Mouse (Mus musculus) embryonic stem cell, embryonic (primary cell): ENCODE measurements around the gene Slc15a1.
"Not testable (repeated sequence)": the region's sequence is repeated elsewhere in the genome, so short reads cannot be mapped to it uniquely, and the experiment has no call there.

Experiments used
- CTCF ChIA-PET, 4 experiments: fragments of 300-600 bp in 2 of 4; fragments of 350-600 bp in 2 of 4; sonication (Branson Sonifier 250); formaldehyde crosslinking; loops; one replicate each; lab custom pipeline; 2022; ENCODE audit warnings: inconsistent platforms in 2 of 4; lab: Charles Lee
- POLR2A ChIA-PET, 4 experiments: fragments of 300-600 bp in 2 of 4; fragments of 350-600 bp in 2 of 4; sonication (Branson Sonifier 250); formaldehyde crosslinking; loops; one replicate each; lab custom pipeline; 2022; ENCODE audit warnings: antibody characterized with exemption in 4 of 4, inconsistent platforms in 1 of 4; lab: Charles Lee

Gene Slc15a1

DNA sequence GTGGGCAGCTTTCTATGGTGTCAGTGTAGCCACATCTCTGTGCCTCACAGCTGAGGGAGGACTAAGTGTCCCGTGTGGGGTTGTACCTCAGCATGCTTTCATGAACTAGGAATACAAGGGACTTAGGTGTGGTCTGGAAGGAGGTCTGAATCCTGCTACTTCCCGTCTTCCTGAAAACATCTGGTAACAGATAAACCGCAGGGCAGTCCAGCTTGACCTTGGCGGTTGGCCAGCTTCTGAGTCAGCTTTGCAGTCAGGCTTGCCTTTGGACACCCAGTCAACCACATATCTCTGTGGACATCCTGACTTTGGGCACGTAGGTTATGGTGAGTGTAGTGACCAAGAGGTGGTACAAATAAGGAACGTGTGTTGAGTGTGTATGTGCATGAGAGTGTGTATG is 68.0 kb downstream of the Slc15a1 start:
- CTCF ChIA-PET, result interaction anchor here in 1 of 4 experiments (0.7 kb wide), 1 partner anchor 9 kb away, joined by 3 read pairs; no protein-coding TSS in a partner anchor
- POLR2A ChIA-PET, result interaction anchor here in 1 of 4 experiments (0.9 kb wide), 1 partner anchor 57 kb away, joined by 3 read pairs; the partner anchor contains the start of gene Stk24

DNA sequence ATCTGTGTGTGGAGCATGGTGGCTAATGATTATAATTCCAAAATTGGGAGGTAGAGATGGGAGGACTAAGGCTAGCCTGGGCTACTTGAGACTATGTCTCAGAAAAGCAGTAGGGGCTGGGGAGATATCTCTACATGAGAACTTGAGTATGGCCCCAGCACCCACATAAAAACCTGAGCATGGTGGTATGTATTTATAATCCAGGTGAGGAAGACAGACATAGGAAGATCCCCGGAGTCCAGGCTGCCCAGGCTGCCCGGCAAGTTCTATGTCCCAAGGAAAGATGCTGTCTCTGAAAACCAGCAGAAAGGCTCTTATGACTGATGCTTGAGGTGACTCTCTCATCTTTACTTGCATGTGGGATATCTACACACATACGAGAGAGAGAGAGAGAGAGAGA is 68.6 kb downstream of the Slc15a1 start:
- CTCF ChIA-PET, result interaction anchor here in 1 of 4 experiments (0.7 to 1.5 kb wide), 2 partner anchors 8 to 10 kb away, joined by 3 read pairs; no protein-coding TSS in a partner anchor
- POLR2A ChIA-PET, result interaction anchor here in 1 of 4 experiments (0.9 to 1.0 kb wide), 2 partner anchors 36 to 57 kb away, joined by 3 to 4 read pairs; partner anchors contain the start of gene Stk24

DNA sequence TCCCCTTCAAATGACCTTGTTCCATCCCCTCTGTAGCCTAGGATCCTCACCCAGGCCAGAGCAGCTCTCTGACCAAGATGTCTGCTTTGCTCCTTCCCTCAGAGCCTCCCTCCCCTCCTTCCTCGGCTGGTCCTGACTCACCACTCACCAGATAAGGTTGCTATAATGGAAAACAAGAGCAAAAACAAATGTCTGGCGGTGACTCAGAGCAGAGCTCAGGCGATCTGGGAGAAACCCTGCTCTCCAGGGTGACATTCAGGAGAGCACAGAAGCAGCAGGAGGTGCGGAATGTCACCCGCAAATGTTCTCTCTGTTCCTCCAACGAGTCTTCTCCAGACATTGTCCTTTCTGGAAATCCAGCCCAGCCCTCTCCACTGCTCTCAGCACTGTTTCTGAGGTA is 69.3 kb downstream of the Slc15a1 start:
- ChIA-PET CTCF (interaction anchor here in 2 of 4 experiments (0.6 to 1.5 kb wide), 2 partner anchors 9 to 66 kb away, joined by 3 read pairs; no protein-coding TSS in a partner anchor), POLR2A (interaction anchor here in 2 of 4 experiments (0.7 to 1.0 kb wide), 3 partner anchors 36 to 495 kb away, joined by 3 to 4 read pairs (median 3); no protein-coding TSS in a partner anchor)

DNA sequence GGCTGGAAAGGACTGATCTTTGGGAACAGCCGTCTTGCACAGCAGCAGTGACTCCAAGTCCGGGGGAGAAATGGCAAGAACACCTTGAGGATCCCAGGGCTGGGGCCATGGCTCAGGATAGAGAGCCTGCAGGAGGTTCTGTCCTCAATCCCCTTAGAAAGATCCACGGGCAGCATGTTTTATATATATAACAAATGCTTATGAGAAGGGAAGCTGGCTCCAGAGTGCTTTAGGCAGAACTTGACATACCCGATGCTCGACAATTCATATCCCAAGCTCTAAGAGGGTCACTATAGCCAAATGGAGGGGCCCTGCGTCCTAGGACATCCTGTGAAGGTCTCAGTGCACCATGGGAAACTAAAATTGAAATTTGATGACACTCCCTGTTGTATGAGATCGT is 73.8 kb downstream of the Slc15a1 start:
- POLR2A ChIA-PET, result interaction anchor here in 1 of 4 experiments (1.2 kb wide), 1 partner anchor 156 kb away, joined by 3 read pairs; no protein-coding TSS in a partner anchor
- CTCF ChIA-PET, result no interaction called here

DNA sequence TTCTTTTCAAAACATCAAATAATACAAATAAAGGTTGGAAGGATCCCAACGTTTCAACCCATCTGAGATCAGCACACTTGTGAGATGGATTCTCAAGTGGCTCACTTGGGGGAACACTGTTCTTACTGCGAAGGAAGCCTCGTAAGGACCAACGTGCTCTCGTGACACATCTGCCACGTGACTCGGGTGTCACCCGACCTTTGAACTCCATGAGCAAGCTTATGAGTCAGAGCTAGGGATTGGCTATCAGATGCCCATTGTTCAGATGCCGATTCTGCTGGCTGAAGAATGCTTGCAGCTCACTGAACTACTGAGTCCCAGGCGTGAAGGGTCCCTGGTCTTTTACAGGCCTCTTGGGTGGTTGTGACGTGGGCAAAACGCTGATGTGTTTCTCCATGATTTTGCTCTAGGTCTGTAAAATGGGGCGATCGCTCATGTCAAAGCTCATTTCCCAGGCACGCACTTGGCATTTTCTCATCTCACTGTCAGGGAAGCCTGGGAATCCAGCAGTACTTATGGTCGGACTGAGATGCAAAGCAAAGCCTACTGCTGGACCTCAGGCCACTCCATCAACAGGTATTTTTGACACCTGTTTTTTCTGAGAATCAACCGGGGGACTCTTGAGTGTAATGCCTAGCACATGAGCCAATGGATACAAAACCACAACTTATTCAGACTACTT is 75.1 kb downstream of the Slc15a1 start:
- ChIA-PET POLR2A (interaction anchor here in 1 of 4 experiments (0.7 to 1.6 kb wide), 3 partner anchors 10 to 62 kb away, joined by 3 to 4 read pairs (median 4); no protein-coding TSS in a partner anchor), CTCF (interaction anchor here in 2 of 4 experiments (0.5 to 1.0 kb wide), 3 partner anchors 17 to 326 kb away, joined by 3 to 5 read pairs (median 4); no protein-coding TSS in a partner anchor)

DNA sequence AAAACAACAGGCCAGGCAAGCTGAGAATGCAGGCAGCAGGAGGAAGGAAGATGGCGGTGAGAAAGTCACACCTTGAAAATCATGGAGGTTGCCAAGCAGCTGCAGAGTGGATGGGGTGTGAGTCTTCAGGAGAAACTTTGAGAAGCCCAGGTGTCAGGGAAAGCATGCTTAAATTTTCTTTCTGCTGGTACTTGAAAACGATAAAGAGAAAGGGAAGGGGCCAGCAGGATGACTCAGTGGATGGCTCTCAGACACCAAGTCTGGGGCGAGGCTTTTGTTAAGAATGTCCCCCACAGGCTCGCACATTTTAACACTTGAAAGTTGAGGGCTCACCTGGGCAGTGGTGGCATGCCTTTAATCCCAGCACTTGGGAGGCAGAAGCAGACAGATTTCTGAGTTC is 76.9 kb downstream of the Slc15a1 start:
- POLR2A ChIA-PET, result interaction anchor here in 1 of 4 experiments (0.5 to 0.7 kb wide), 3 partner anchors 27 to 1044 kb away, joined by 3 to 6 read pairs (median 4); no protein-coding TSS in a partner anchor
- CTCF ChIA-PET, result interaction anchor here in 3 of 4 experiments (0.6 to 1.4 kb wide), 6 partner anchors 12 to 348 kb away, joined by 3 to 4 read pairs (median 3); no protein-coding TSS in a partner anchor

DNA sequence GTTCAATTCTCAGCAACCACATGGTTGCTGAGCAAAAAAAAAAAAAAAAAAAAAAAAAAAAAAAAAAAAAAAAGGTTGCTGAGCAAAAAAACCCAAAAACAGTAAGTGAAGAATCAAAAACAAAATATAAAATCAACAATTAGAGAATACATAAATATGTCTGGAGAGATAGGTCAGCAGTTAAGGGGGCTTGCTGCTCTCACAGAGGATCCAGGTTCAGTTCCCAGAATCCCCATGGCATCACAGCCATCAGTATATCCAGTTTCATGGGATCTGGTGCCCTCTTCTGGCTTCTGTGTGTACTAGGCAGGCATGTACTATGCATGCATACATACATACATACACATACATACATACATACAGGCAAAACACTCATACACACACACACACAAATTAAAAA is 78.3 kb downstream of the Slc15a1 start:
- CTCF ChIA-PET, result interaction anchor here in 2 of 4 experiments (0.6 to 1.4 kb wide), 4 partner anchors 14 to 167 kb away, joined by 3 to 4 read pairs (median 4); no protein-coding TSS in a partner anchor
- POLR2A ChIA-PET, result no interaction called here

DNA sequence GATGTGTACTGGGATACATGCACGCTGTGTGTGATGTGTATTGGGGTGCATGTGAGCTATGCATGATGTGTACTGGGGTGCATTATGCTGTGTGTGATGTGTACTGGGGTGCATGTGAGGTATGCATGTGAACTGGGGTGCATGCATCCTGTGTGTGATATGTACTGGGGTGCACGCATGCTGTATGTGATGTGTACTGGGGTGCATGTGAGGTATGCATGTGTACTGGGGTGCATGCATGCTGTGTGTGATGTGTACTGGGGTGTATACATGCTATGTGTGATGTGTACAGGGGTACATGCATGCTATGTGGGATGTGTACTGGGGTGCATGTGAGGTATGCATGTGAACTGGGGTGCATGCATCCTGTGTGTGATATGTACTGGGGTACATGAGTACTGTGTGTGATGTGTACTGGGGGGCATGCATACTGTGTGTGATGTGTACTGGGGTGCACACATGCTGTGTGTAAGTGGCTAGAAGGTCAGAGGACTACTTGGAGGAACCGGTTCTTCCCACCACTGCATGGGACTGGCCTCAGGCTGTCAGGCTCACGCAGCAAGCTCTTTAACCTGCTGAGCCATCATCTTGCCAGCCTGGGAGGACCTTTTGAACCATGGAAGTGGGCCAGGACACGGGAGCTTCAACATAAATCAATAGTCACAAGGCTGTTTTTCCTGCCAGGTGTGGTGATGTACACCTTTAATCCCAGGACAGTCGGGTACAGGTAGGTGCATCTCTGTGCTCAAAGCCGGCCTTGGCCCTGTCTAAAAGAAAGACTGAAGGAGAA is 79.9 kb downstream of the Slc15a1 start:
- CTCF ChIA-PET, result interaction anchor here in 2 of 4 experiments (0.7 to 1.1 kb wide), 3 partner anchors 207 to 879 kb away, joined by 3 to 4 read pairs (median 4); no protein-coding TSS in a partner anchor

DNA sequence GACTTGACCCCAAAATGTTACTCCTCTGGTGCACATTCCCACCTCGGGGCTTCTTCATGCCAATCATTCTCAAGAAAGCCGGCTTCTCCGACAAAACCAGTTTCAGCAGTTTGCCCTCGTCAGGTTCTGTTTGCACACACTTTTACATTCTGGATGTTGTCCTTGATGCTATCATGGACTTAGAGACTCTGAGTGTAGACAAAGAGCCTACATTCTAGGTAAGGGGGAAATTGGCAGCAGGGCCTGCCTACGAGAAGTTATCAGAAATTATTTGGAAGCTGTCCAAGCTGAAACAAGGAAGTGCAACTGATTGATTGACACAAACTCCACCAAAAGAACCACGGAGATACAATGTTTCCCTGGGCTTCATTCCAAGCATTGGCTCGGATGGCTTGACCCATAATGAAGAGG is 81.7 kb downstream of the Slc15a1 start:
- POLR2A ChIA-PET, result interaction anchor here in 1 of 4 experiments (1.2 kb wide), 1 partner anchor 140 kb away, joined by 3 read pairs; no protein-coding TSS in a partner anchor
- CTCF ChIA-PET, result no interaction called here

More for the DNA sequence above, 79.9 kb downstream of the Slc15a1 start:
- POLR2A ChIA-PET, result interaction anchor here in 1 of 4 experiments (1.2 kb wide), 1 partner anchor 25 kb away, joined by 3 read pairs; no protein-coding TSS in a partner anchor

DNA sequence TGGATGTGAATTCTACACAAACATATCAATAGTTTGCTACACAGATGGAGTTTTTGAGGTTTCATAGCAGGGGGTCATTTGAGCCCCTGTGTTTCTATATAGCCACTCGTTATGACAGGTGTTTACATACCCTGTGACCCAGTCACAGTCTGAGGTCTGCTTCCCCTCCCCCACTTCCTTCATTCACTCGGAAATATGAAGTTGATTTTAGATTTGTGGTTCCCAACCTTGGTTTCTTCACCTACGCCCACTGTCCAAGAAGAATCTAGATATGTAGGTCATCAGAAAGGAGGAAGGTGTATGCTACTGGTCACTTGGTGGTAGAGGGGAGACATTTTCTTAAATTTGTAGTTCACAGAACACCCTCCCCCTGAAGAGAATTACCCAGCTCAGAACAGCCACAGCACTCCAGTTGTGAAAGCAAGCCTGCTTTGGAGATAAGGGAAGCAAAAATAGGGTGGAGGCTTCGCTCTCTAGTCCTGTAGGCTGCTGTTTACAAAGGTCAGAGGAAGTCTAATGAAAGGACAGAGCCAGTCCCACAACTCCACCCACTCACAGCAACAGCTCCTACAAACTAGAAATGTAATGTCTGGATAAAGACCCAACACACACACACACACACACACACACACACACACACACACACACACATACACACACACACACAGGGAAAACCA is 82.2 kb downstream of the Slc15a1 start:
- POLR2A ChIA-PET, result interaction anchor here in 2 of 4 experiments (0.6 to 1.2 kb wide), 3 partner anchors 140 to 177 kb away, joined by 3 read pairs; no protein-coding TSS in a partner anchor

DNA sequence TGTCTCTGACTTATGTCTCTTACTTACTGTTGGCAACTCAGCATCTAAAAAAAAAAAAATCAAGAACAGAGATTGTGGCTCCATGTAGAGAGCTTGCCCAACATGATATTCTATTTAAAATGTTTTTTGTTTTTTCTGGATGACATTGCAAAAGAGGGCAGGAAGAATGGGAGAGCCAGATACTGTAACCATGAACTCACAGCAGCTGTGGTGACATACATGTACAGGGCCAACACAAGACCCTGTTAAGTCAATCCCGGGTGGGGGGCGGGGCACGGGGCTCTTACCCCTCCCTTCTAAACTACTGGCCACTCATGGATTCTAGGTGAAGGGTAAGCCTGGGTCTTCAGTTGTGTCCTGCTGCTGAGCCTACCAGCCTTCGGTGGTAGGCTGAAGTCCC is 83.1 kb downstream of the Slc15a1 start:
- POLR2A ChIA-PET, result interaction anchor here in 1 of 4 experiments (0.5 kb wide), 1 partner anchor 239 kb away, joined by 3 read pairs; no protein-coding TSS in a partner anchor

More for the DNA sequence above, 82.2 kb downstream of the Slc15a1 start:
- CTCF ChIA-PET, result interaction anchor here in 1 of 4 experiments (0.6 kb wide), 1 partner anchor 21 kb away, joined by 3 read pairs; no protein-coding TSS in a partner anchor

DNA sequence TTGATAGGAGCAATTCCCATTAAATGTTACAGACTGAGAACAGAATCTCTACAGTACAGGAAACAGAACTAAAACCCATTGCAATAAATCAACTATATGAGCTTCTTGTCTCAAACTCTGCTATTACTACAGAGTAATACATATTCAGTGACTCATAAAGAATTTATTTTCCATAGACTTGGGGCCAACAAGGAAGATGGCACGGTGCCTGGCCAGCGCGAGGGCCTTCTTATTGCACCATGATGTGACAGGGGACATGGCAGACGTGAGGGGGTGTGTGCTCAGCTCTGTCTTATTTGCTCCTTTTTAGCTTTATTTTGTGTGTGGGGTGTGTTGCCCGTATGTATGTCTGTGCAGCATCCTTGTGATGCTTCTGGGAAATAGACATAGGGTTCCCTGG is 87.5 kb downstream of the Slc15a1 start:
- ChIA-PET POLR2A (interaction anchor here in 1 of 4 experiments (1.1 kb wide), 1 partner anchor 37 kb away, joined by 3 read pairs; no protein-coding TSS in a partner anchor), CTCF (no interaction called here)

More for the DNA sequence above, 83.1 kb downstream of the Slc15a1 start:
- CTCF ChIA-PET, result interaction anchor here in 1 of 4 experiments (0.7 kb wide), 1 partner anchor 162 kb away, joined by 3 read pairs; no protein-coding TSS in a partner anchor

DNA sequence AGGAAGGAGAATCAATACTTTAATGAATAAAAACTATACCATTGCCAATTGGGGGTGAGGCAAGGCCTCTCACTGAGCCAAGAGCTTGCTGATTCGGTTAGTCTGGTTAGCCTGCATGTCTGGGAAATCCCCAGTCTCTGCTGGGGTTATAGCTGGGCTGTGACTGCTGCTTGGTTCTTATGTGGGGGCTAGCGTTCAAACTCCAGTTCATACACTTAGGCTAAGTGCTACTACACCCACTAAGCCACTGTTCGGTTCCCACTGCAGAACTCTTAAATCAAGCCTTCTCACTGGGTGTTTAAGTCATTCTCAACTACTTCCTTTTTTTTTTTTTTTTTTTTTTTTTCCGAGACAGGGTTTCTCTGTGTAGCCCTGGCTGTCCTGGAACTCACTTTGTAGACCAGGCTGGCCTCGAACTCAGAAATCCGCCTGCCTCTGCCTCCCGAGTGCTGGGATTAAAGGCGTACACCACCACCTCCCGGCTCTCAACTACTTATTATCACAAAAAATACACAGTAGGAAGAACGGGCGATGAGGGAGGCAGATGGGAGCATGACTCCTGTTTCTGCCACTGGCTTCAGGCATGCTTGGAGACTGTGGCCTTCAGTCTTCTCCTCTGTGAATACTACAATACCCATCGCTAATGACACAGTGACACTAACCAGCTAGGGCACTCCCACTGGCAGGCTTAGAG is 88.3 kb downstream of the Slc15a1 start:
- POLR2A ChIA-PET, result no interaction called here
- CTCF ChIA-PET, result no interaction called here

DNA sequence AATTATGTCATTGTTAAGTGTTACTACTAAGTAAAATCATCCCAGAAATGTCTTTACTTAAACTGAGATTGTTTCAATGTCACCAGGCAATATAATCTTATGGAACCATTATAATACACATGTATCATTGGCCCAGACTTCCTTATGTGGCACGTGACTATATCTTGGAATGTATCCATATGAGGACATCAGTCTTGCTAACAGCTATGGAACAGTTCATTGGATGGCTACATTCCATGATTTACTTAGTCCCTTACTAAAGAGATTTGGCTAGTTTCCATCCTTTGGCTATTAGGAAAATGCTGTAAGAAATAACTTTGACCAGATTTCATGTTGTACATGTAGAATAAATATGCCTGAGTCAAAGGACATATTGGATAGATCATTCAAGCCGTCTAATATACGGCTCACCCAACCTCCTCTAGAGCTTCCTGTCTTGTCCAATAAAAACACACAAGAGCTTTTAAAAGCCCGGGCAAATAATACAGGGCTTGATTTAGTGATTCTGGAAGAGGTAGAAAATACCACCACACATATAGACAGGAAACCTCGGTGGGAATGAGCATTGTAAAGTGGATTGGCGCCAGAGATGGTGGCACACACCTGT is 90.3 kb downstream of the Slc15a1 start:
- ChIA-PET CTCF (interaction anchor here in 2 of 4 experiments (0.6 to 1.3 kb wide), 2 partner anchors 42 to 70 kb away, joined by 3 to 5 read pairs; no protein-coding TSS in a partner anchor), POLR2A (interaction anchor here in 1 of 4 experiments (0.7 kb wide), 1 partner anchor 17 kb away, joined by 3 read pairs; no protein-coding TSS in a partner anchor)

DNA sequence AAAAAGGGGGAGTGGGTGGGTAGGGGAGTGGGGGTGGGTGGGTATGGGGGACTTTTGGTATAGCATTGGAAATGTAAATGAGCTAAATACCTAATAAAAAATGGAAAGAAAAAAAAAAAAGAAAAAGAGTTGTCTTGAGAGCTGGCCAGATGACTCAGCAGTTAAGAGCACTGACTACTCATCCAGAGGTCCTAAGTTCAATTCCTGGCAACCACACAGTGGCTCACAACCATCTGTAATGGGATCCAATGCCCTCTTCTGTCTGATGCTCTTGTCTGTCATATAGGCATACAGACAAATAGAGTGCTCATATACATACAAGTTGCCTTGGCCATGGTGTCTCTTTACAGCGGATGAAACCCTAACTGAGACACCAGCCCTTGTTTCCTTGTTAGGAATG is 91.3 kb downstream of the Slc15a1 start:
- POLR2A ChIA-PET, result not testable (repeated sequence)

More for the DNA sequence above, 91.3 kb downstream of the Slc15a1 start:
- CTCF ChIA-PET, result interaction anchor here in 1 of 4 experiments (0.6 kb wide), 1 partner anchor 730 kb away, joined by 3 read pairs; no protein-coding TSS in a partner anchor
